Mouse (Mus musculus) kidney, postnatal 4 days (tissue): ENCODE data around the gene 1700066M21Rik.

Experiments
- DNase-seq, 2 experiments: peaks; one replicate each; pipeline ENCODE4 v3.0.0; 2021; ENCODE audit warnings: mixed read lengths in 2 of 2

1700066M21Rik gene

DNA sequence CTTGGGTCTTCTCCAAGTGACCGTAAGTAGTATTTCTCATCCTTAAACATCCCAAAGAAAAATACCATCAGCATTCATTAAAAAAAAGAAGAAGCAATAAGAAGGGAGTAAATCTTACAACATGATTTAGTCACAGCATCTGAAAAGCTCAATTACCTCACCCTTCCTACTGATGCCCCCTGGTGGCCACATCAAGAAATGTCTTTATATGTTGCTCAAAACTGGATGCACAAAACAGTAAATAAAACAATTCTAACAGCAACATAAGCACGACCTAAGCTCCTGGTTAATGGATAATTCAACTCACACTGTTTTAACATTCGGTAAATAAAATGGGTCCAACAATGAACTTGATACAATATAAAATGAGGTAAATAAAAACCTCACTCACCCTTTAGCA lies 16.6 kb downstream of the 1700066M21Rik start:
- DNase-seq: peak; percentile 60 to 61

DNA sequence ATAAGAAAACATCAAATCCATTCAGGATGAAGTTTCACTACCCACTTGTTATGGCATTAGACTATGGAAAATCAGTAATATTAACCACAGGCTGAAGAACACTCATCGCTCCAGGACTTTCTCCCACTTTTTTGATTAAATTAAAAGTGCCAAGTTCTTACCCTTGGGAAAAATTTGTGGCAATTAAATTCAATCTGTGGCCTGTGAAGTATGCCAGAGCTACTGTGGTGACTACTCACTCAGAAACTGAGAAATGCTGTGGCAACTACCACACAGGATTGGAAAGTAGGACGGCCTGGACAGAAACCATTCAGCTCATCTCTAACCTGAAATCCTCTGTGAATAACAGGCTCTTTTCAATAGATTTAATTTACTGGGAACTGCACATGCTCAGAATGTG lies 22.9 kb downstream of the 1700066M21Rik start:
- no peak for DNase-seq

DNA sequence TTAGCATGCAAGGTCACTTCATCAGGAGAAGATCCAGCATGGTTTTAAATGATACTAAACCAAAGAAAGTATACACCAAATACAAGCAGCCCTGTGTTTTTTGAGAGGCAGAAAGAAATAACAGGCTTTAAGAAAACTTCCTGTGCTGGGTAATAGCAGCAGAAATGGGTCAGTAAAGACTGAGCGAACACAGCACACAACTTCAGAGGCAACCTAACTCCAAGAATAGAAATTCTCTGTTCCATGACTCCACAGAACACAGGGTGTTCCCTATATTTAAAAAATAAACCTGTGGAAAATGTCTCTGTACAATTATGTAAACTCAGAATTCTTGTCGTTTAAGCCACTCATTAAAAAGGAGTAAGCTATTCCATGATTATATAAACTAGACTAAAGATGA lies 23.5 kb downstream of the 1700066M21Rik start:
- no peak for DNase-seq

DNA sequence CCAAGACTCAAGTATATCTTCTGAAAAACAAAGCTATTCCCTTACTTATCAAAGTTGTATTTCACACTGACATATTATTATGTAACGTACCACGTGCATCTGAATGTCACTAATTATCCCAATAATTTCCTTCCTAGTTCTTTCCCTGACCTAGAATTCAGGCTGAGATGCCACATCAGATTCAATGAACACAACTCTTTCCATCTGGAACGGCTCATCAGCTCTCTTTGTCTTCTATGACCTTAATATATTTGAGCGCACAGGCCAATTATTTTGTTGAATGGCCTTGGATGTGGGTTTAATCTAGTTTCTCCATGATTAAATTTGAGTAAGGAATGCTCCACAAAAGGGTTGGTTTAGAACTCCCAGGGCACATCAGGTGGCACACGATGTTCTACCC lies 24.7 kb downstream of the 1700066M21Rik start:
- no peak for DNase-seq

DNA sequence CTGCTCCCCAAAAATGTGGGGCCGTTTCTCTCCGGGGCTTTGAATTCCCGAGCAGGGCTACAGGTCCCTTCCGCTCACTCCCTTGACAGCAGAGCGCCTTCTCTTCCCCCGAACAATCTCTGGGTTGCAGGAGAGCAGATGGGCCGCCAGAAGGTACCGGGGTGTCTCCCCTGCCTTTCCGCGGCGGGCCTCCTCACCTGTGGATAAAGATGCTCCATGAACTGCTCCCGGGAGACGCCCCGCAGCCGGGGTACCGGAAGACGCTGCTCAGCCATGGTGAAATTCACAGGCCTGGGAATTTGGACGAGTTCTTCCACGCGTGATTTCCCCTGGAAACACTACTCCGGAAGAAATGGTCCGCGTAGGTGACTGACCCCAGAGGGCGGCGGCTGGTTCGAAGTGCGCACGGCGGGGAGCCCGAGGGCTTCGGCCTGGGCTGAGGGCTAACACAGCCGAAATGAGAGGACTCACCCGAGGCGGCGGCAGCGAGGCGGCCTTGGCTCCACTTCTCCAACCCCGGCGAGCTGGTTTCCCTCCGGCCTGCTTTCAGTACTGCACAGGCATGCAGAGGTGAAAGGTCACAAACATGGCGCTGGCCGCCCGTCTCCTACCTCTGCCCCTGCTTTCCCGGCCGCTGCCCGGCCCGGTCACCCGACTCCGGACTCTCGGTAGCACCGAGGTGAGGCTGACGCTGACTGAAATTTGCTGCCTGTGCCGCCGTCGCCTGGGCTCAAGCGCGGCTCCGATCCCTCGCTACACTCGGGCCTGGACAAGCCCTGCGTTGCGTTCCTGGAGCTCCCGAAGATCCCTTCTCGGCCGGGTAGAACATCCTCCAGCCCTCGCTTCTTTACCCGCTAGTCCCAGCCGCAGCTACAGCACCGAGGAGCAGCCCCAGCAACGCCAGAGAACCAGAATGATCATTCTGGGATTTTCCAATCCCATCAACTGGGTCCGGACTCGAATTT lies 29.0 kb downstream of the 1700066M21Rik start, which contains the start of the genes Maip1 and Tyw5:
Gene Maip1 (plus strand): TSS at position 142 of the 965 bp plus-strand sequence.
Gene Tyw5 (minus strand): TSS at position 915 of the 965 bp plus-strand sequence.
- DNase-seq: peak; percentile 87 to 92

DNA sequence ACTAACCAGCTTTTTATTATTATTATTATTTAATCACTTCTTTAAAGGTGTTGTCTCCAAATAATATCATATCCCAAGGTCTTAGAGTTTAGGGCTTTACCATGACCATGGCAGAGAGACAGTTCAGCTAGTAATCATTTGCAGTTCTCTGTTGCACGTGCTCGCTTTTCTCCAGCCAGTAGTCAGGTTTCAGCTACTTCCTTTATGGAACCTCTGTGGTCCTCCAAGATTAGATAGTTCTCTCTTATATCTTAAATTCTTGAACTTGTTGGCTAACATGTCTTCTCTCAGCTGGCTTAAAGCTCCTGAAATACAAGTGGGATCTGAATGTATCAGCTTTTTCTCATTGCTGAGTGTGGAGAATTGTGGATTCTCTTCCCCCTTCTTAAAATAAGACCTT lies 31.6 kb downstream of the 1700066M21Rik start:
- DNase-seq: no peak

DNA sequence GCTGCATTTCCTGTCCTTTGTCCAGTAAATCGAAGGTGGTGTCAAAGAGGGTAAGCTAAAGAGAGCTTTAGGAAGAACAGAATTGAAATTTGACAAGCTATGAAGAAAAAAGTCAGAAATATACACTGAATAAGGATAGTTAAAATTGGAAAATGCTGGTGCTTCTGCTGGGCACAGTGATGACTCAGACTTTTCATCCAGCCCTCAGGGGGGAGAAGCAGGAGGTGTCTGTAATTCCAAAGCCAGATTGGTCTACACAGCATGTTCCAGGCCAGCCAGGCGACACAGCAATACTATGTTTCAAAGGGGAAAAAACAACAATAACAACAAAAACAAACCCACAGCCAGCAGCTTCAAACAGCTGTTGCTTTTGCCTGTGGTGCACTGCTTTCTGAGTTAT lies 36.0 kb downstream of the 1700066M21Rik start:
- DNase-seq: no peak

DNA sequence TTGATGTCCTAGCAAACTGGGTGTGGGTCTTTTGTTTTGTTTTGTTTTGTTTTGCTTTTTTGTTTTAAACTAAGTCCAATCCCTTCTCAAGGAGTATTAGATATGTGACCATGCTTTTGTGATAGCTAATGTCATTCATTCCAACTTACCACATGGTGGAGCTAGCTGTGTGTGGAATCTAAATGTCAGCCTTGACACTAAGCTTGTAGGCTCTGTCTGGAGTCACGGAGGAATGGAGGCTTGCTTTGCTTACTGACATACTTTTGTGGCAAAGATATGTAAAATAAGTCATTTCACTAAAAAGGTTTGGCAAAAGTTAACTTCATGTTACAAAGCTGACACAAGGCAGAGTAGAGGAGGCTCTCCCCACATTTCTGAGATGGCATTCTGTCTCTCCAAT lies 46.3 kb downstream of the 1700066M21Rik start:
- peak in 1 of 2 experiments; percentile 30 for DNase-seq

DNA sequence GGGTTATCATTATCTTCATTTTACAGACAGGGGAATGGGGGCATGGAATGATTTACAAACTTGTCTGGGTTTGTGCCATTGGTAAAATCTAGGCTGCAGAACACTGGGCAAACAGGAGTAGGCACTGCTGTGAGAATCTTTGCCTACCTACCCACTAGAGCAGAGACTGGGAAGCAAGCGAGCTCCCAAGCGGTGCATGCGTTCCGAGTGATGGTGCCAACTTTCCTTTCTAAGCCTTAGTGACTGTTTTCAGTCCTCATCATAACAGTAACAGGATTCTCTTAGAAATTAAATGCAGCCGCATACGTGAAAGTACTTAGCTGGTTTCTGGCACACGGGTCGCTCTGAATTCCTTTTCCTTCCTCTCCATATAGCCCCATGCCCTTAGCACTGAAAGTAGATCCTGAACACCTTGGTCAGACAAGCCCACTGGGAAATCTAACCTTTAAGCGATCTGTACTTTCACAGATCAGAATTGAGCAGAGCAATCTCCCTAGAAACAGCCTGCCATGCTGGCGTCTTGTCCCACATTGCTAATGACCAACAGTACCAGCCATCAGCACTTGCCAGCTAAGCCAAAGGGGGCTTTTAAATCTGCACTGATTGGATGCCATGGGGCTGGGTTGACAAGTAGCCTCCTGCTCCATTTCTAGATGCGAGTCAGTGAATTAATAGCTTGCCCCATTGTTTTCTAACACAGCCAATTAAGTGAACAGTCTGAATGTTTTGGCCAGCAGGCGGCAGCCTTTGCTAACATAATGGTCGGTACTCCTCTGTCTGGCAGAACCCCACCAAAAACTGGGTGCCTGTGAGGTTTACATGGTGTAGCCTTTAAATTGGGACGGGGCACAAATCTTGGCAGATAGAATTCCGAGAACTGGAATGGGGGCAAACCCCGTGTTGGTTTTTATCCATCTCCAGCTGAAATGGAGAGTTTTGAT lies 51.2 kb downstream of the 1700066M21Rik start:
- peak; percentile 94 to 96 for DNase-seq

DNA sequence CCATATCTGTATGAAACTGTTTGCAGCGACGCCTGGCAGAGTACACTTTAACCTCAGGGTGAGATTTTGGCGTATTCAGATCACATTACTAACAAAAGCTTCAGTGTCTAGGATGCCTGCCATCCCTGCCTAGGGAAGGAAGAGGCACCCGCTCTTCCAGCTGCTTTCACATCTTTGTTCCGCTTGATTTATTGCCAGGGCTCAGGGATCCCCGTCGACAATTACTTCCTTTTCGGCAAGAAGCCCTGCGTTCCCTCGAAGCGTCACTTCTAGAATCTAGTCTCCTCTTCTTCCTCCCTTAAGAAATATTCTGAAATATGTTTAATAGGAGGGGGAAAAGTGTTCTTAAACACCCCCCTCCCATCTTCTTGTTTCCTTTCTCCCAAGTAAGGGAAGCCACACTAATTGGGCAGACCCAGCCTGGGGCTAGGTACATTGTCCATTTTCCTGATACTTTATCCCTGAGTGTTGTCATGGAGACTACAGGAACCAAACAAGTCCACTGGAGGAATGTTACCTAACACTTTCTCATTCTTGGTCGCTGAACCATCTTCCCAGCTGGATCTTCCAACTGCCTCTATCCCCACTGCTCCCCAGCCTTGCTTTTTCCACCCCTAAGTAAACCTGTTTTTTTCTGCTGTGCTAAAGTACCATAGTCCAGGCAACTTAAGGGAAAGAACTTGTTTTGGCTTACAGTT lies 52.5 kb downstream of the 1700066M21Rik start:
- DNase-seq: peak in 1 of 2 experiments; percentile 53

DNA sequence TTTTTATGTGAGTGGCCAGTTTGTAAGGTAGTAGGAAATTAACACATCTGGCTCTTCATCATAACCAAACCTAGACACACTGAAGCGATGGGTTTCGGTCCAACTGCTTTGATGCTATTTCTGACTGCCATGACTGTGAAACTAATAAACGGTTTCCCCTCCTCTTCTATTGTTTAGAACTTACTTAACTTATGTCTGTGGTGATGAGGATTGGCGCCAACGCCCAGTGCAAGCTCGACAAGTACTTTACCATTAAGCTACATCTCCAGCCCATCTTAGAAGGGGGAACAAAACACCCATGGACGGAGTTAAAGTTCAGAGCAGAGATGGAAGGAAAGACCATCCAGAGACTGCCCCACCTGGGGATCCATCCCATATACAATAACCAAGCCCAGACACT lies 55.7 kb downstream of the 1700066M21Rik start:
- no peak for DNase-seq
